Mouse (Mus musculus) brain, embryonic 14.5 days (tissue): ENCODE measurements around the gene Lrp3.

Experiments used
- CTCF ChIP-seq: fragments of 200-500 bp; IDR thresholded peaks from 2 replicates; pipeline ENCODE4 v1.5.1; 2012; ENCODE audit warnings: inconsistent platforms, mild to moderate bottlenecking, moderate library complexity, borderline replicate concordance; ENCODE audit not compliant: insufficient read depth, insufficient read length; ENCODE audit errors: extremely low read depth
- POLR2A ChIP-seq: fragments of 200-500 bp; IDR thresholded peaks from 2 replicates; pipeline ENCODE4 v1.6.1; 2012; ENCODE audit warnings: mild to moderate bottlenecking, inconsistent platforms, borderline replicate concordance; ENCODE audit not compliant: poor library complexity, insufficient read depth, insufficient read length, severe bottlenecking; ENCODE audit errors: extremely low read depth

DNA sequence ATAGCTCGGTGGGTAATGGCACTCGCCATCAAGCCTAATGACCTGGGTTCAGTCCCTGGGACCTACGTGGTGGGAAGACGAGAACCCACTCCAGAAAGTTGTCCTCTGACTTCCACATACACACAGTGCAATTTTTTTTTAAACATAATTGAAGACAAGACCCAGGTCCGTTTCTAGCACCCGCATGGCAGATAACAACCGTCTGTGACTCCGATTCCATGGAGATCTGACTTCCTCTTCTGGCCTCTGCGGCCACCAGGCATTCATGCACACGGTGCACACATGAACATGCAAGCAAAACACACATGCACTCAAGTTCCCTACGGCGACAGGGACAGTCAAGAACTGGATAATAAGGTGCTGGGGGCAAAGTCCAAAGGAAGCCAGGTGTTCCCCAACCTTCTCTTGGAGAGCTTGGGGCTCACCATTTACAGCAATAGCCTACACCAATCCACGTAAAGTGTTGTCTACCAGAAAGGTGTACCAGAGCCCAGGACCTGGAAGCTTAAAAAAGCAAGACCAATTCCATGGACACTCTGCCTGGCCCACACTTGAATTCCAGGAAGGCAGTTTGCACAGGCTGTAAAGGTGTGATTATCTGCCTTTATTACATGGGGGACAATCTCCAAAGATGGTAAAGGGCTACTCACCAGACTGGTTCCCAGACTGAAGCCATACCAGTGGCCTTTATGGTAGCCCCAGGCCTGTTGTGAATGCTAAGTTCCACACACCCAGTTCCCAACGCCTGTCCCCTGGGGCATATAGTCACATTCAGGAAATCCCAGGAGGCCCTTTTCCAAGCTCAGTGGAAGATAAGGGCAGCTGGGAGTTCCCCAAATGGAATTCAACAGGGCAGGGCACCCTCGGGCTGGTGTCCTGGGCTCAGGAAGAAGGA lies 48.5 kb upstream of the Lrp3 start:
- TF ChIP-seq CTCF (no peak), POLR2A (no peak)
